Mouse (Mus musculus): ENCODE measurements around the gene Gnb1. TPM values are rescaled to one million over a fixed set of nuclear protein-coding genes. Genes with fewer than 3 reads are reported as not detected.
A peak's percentile ranks its signal among the peaks of the same experiment; 100 is the strongest.

The Gnb1 gene
- polyA plus RNA-seq (2011; ENCODE audit: insufficient read depth, insufficient read length, low read depth, missing spikeins), result 534 and 541 TPM in 2 replicates

GRCm38 (mm10) chr4:155490990-155491504 is at the start of gene Gnb1:
Gnb1 (plus strand) TSS chr4:155491361.
- H3K9ac ChIP-seq (ENCODE audit: low read depth, poor library complexity, severe bottlenecking), result peak within 1 kb of the TSS; percentile 100
- H3K9me3 ChIP-seq (replicated peaks; ENCODE audit: control insufficient read depth, insufficient read depth, low read length, poor library complexity, severe bottlenecking), result no peaks in the 10 kb centered on the region
- H3K4me1 ChIP-seq (ENCODE audit: control insufficient read depth, insufficient read depth, low read length), result no peaks in the 10 kb centered on the region
- no peaks in the 10 kb centered on the region; the same call in 1 of the 2 replicates for H3K36me3 ChIP-seq (ENCODE audit: control insufficient read depth, insufficient read depth, low read length, poor library complexity, severe bottlenecking)
- H3K27ac ChIP-seq (ENCODE audit: insufficient read depth, low read length), result peak within 1 kb of the TSS; percentile 57; the same call in 1 of the 2 replicates
- TF ChIP-seq POLR2A (IDR thresholded peaks at IDR 0.05; ENCODE audit: insufficient read depth, low read length) (no peak), CTCF (IDR thresholded peaks at IDR 0.05; ENCODE audit: low read depth, low read length) (no peak), EP300 (IDR thresholded peaks at IDR 0.05; ENCODE audit: insufficient read depth, low read depth, low read length) (no peak)
- H3K27me3 ChIP-seq (ENCODE audit: control insufficient read depth, insufficient read depth, low read length, poor library complexity, severe bottlenecking), result no peaks in the 10 kb centered on the region
- peak within 1 kb of the TSS; percentile 99 for H3K4me3 ChIP-seq (ENCODE audit: low read depth, low read length)

- Histone ChIP-seq H3K4me1 (ENCODE audit: control insufficient read depth, insufficient read depth, low read length) (no peaks in the 10 kb centered on the region), H3K9me3 (replicated peaks; ENCODE audit: control insufficient read depth, insufficient read depth, low read length, poor library complexity, severe bottlenecking) (no peaks in the 10 kb centered on the region), H3K36me3 (ENCODE audit: control insufficient read depth, insufficient read depth, low read length, poor library complexity, severe bottlenecking) (no peaks in the 10 kb centered on the region), H3K9ac (ENCODE audit: low read depth, poor library complexity, severe bottlenecking) (no peak overlapping the region), H3K27me3 (ENCODE audit: control insufficient read depth, insufficient read depth, low read length, poor library complexity, severe bottlenecking) (no peaks in the 10 kb centered on the region; the same call in 1 of the 2 replicates), H3K4me3 (ENCODE audit: low read depth, low read length) (no peak overlapping the region), H3K27ac (ENCODE audit: insufficient read depth, low read length) (no peak overlapping the region)
- TF ChIP-seq CTCF (IDR thresholded peaks at IDR 0.05; ENCODE audit: low read depth, low read length), result no peak
- no peak for TF ChIP-seq EP300 (IDR thresholded peaks at IDR 0.05; ENCODE audit: insufficient read depth, low read depth, low read length)
- no peak for TF ChIP-seq POLR2A (IDR thresholded peaks at IDR 0.05; ENCODE audit: insufficient read depth, low read length)
These were observed 48.4 kb upstream of the Gnb1 start for GRCm38 (mm10) chr4:155442808-155443207.

- Histone ChIP-seq H3K27ac (ENCODE audit: insufficient read depth, low read length) (no peak overlapping the region), H3K27me3 (ENCODE audit: control insufficient read depth, insufficient read depth, low read length, poor library complexity, severe bottlenecking) (no peaks in the 10 kb centered on the region), H3K4me3 (ENCODE audit: low read depth, low read length) (peak overlapping the region; percentile 74), H3K36me3 (ENCODE audit: control insufficient read depth, insufficient read depth, low read length, poor library complexity, severe bottlenecking) (no peaks in the 10 kb centered on the region), H3K9ac (ENCODE audit: low read depth, poor library complexity, severe bottlenecking) (peak overlapping the region; percentile 55), H3K9me3 (replicated peaks; ENCODE audit: control insufficient read depth, insufficient read depth, low read length, poor library complexity, severe bottlenecking) (no peaks in the 10 kb centered on the region), H3K4me1 (ENCODE audit: control insufficient read depth, insufficient read depth, low read length) (no peaks in the 10 kb centered on the region)
- TF ChIP-seq CTCF (IDR thresholded peaks at IDR 0.05; ENCODE audit: low read depth, low read length) (no peak), EP300 (IDR thresholded peaks at IDR 0.05; ENCODE audit: insufficient read depth, low read depth, low read length) (peak; percentile 61; the same call in 1 of the 2 replicates), POLR2A (IDR thresholded peaks at IDR 0.05; ENCODE audit: insufficient read depth, low read length) (peak; percentile 56)
These were observed 39.6 kb upstream of the Gnb1 start for GRCm38 (mm10) chr4:155451597-155451996.

GRCm38 (mm10) chr4:155458575-155458974 is 32.6 kb upstream of the Gnb1 start:
- no peaks in the 10 kb centered on the region for H3K4me1 ChIP-seq (ENCODE audit: control insufficient read depth, insufficient read depth, low read length)
- no peak for TF ChIP-seq EP300 (IDR thresholded peaks at IDR 0.05; ENCODE audit: insufficient read depth, low read depth, low read length)
- TF ChIP-seq CTCF (IDR thresholded peaks at IDR 0.05; ENCODE audit: low read depth, low read length), result no peak
- no peak overlapping the region for H3K4me3 ChIP-seq (ENCODE audit: low read depth, low read length)
- H3K27ac ChIP-seq (ENCODE audit: insufficient read depth, low read length), result no peak overlapping the region
- no peaks in the 10 kb centered on the region for H3K9me3 ChIP-seq (replicated peaks; ENCODE audit: control insufficient read depth, insufficient read depth, low read length, poor library complexity, severe bottlenecking)
- no peaks in the 10 kb centered on the region for H3K36me3 ChIP-seq (ENCODE audit: control insufficient read depth, insufficient read depth, low read length, poor library complexity, severe bottlenecking)
- no peak overlapping the region for H3K9ac ChIP-seq (ENCODE audit: low read depth, poor library complexity, severe bottlenecking)
- no peaks in the 10 kb centered on the region for H3K27me3 ChIP-seq (ENCODE audit: control insufficient read depth, insufficient read depth, low read length, poor library complexity, severe bottlenecking)

- Histone ChIP-seq H3K9ac (ENCODE audit: low read depth, poor library complexity, severe bottlenecking) (no peak overlapping the region), H3K4me1 (ENCODE audit: control insufficient read depth, insufficient read depth, low read length) (no peaks in the 10 kb centered on the region), H3K27me3 (ENCODE audit: control insufficient read depth, insufficient read depth, low read length, poor library complexity, severe bottlenecking) (no peaks in the 10 kb centered on the region), H3K4me3 (ENCODE audit: low read depth, low read length) (no peak overlapping the region), H3K9me3 (replicated peaks; ENCODE audit: control insufficient read depth, insufficient read depth, low read length, poor library complexity, severe bottlenecking) (no peaks in the 10 kb centered on the region), H3K27ac (ENCODE audit: insufficient read depth, low read length) (no peak overlapping the region), H3K36me3 (ENCODE audit: control insufficient read depth, insufficient read depth, low read length, poor library complexity, severe bottlenecking) (no peaks in the 10 kb centered on the region)
- no peak for TF ChIP-seq POLR2A (IDR thresholded peaks at IDR 0.05; ENCODE audit: insufficient read depth, low read length)
- no peak for TF ChIP-seq EP300 (IDR thresholded peaks at IDR 0.05; ENCODE audit: insufficient read depth, low read depth, low read length)
- no peak for TF ChIP-seq CTCF (IDR thresholded peaks at IDR 0.05; ENCODE audit: low read depth, low read length)
These were observed 28.1 kb upstream of the Gnb1 start for GRCm38 (mm10) chr4:155463050-155463449.

GRCm38 (mm10) chr4:155463611-155464010 is 27.6 kb upstream of the Gnb1 start:
- Histone ChIP-seq H3K36me3 (ENCODE audit: control insufficient read depth, insufficient read depth, low read length, poor library complexity, severe bottlenecking) (no peaks in the 10 kb centered on the region), H3K27me3 (ENCODE audit: control insufficient read depth, insufficient read depth, low read length, poor library complexity, severe bottlenecking) (no peaks in the 10 kb centered on the region), H3K9me3 (replicated peaks; ENCODE audit: control insufficient read depth, insufficient read depth, low read length, poor library complexity, severe bottlenecking) (no peaks in the 10 kb centered on the region), H3K4me1 (ENCODE audit: control insufficient read depth, insufficient read depth, low read length) (no peaks in the 10 kb centered on the region), H3K9ac (ENCODE audit: low read depth, poor library complexity, severe bottlenecking) (no peak overlapping the region), H3K4me3 (ENCODE audit: low read depth, low read length) (no peak overlapping the region), H3K27ac (ENCODE audit: insufficient read depth, low read length) (no peak overlapping the region)
- TF ChIP-seq CTCF (IDR thresholded peaks at IDR 0.05; ENCODE audit: low read depth, low read length) (no peak), POLR2A (IDR thresholded peaks at IDR 0.05; ENCODE audit: insufficient read depth, low read length) (no peak), EP300 (IDR thresholded peaks at IDR 0.05; ENCODE audit: insufficient read depth, low read depth, low read length) (no peak)
